Mouse (Mus musculus): ENCODE results near the gene Plekhh1.

Plekhh1 gene

GRCm38 (mm10) chr12:79034331-79034730 lies 5.4 kb downstream of the Plekhh1 start:
- no peak for DNase-seq (ENCODE audit: low spot score)

- no peak for DNase-seq (ENCODE audit: low spot score)
Observed at GRCm38 (mm10) chr12:79035349-79035748, 6.4 kb downstream of the Plekhh1 start.

GRCm38 (mm10) chr12:79039708-79040107 lies 10.7 kb downstream of the Plekhh1 start:
- no peak for DNase-seq (ENCODE audit: low spot score)

GRCm38 (mm10) chr12:79040201-79040827 lies 11.4 kb downstream of the Plekhh1 start:
- DNase-seq (ENCODE audit: low spot score) = no peak

- no peak for DNase-seq (ENCODE audit: low spot score)
Observed at GRCm38 (mm10) chr12:79041436-79041835, 12.5 kb downstream of the Plekhh1 start.

GRCm38 (mm10) chr12:79044668-79045067 lies 15.7 kb downstream of the Plekhh1 start:
- DNase-seq (ENCODE audit: low spot score) = no peak

- no peak for DNase-seq (ENCODE audit: low spot score)
Observed at GRCm38 (mm10) chr12:79046171-79046570, 17.2 kb downstream of the Plekhh1 start.

- DNase-seq (ENCODE audit: low spot score) = no peak
Observed at GRCm38 (mm10) chr12:79047203-79047602, 18.2 kb downstream of the Plekhh1 start.

GRCm38 (mm10) chr12:79048898-79049297 lies 19.9 kb downstream of the Plekhh1 start:
- DNase-seq (ENCODE audit: low spot score) = no peak

GRCm38 (mm10) chr12:79049807-79050206 lies 20.8 kb downstream of the Plekhh1 start:
- no peak for DNase-seq (ENCODE audit: low spot score)

GRCm38 (mm10) chr12:79050545-79051212 lies 21.7 kb downstream of the Plekhh1 start:
- no peak for DNase-seq (ENCODE audit: low spot score)

- no peak for DNase-seq (ENCODE audit: low spot score)
Observed at GRCm38 (mm10) chr12:79052073-79052472, 23.1 kb downstream of the Plekhh1 start.

GRCm38 (mm10) chr12:79055276-79055675 lies 26.3 kb downstream of the Plekhh1 start:
- DNase-seq (ENCODE audit: low spot score) = no peak

- no peak for DNase-seq (ENCODE audit: low spot score)
Observed at GRCm38 (mm10) chr12:79059573-79059972, 30.6 kb downstream of the Plekhh1 start.

- no peak for DNase-seq (ENCODE audit: low spot score)
Observed at GRCm38 (mm10) chr12:79060134-79060533, 31.2 kb downstream of the Plekhh1 start.

GRCm38 (mm10) chr12:79060766-79061652 lies 32.0 kb downstream of the Plekhh1 start:
- DNase-seq (ENCODE audit: low spot score) = no peak

GRCm38 (mm10) chr12:79064451-79064850 lies 35.5 kb downstream of the Plekhh1 start:
- no peak for DNase-seq (ENCODE audit: low spot score)

GRCm38 (mm10) chr12:79066431-79066830 lies 37.5 kb downstream of the Plekhh1 start:
- DNase-seq (ENCODE audit: low spot score) = no peak

- no peak for DNase-seq (ENCODE audit: low spot score)
Observed at GRCm38 (mm10) chr12:79067526-79067925, 38.6 kb downstream of the Plekhh1 start.

GRCm38 (mm10) chr12:79068306-79068705 lies 39.3 kb downstream of the Plekhh1 start:
- DNase-seq (ENCODE audit: low spot score) = no peak

GRCm38 (mm10) chr12:79069187-79069608 lies 40.2 kb downstream of the Plekhh1 start:
- DNase-seq (ENCODE audit: low spot score) = no peak

- DNase-seq (ENCODE audit: low spot score) = no peak
Observed at GRCm38 (mm10) chr12:79069916-79070315, 41.0 kb downstream of the Plekhh1 start.

Data from spleen, adult 12 weeks (tissue).